Mouse (Mus musculus): ENCODE measurements around the gene Egfl7. TPM values are rescaled to one million over a fixed set of nuclear protein-coding genes. Genes with fewer than 3 reads are reported as not detected.

Egfl7 gene
- polyA plus RNA-seq, 1 experiment: 3.6 TPM

DNA sequence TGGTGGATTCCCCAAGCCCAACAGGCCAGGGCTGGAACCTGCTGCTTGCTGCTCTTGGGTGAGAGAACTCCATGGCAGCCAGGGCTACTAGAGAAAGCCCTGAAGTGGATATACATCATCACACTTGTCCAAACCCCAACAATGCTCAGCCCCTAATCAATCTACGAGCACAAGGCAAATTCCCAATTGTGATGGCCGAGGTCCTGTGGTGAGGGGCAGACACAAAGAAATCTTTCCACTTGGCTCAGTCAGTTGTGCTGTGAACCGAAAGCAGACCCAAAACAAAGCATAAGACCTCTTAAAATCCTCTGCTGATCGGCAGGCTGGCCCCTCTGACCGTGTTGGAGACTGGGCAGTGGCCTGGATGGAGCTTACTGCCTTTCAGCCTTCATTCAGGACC lies 5.0 kb upstream of the Egfl7 start:
- H3K9me3 ChIP-seq (ENCODE audit: control insufficient read depth, low read length): no peaks in the 10 kb centered on the region
- no peak overlapping the region for H3K4me3 ChIP-seq (replicated peaks)
- H3K36me3 ChIP-seq (ENCODE audit: control insufficient read depth): no peaks in the 10 kb centered on the region
- peaks cover 65% of the 10 kb centered on the region for H3K4me1 ChIP-seq (ENCODE audit: control insufficient read depth)
- no peaks in the 10 kb centered on the region for H3K27me3 ChIP-seq (ENCODE audit: control insufficient read depth)
- no peak for TF ChIP-seq TAL1 (IDR thresholded peaks at IDR 0.05; ENCODE audit: low read length)
- no peak for TF ChIP-seq GATA1 (IDR thresholded peaks at IDR 0.05; ENCODE audit: low read length)

DNA sequence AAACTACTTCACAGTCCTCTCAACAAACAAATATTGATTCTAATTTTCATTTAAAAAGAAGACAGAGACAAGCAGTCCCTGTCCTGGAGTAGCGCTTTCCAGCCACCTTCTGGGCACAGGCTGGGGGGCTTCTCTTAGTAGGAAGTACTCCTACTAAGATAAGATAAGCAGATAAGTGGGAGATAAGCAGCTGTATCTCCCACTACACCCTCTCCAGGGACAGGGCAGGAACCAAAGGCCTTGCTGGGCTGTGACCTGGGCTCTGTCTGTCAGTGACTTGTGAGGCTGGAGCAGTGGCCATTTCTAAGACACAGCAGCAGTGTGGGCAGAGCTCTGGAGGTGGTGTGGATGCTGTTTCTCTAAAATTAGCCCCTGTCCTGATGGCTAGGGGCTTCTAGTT lies 4.4 kb upstream of the Egfl7 start:
- no peaks in the 10 kb centered on the region for H3K36me3 ChIP-seq (ENCODE audit: control insufficient read depth)
- peak overlapping the region; percentile 23 for H3K4me3 ChIP-seq (replicated peaks)
- H3K4me1 ChIP-seq (ENCODE audit: control insufficient read depth): peaks cover 65% of the 10 kb centered on the region
- H3K27me3 ChIP-seq (ENCODE audit: control insufficient read depth): no peaks in the 10 kb centered on the region
- no peaks in the 10 kb centered on the region for H3K9me3 ChIP-seq (ENCODE audit: control insufficient read depth, low read length)
- no peak for TF ChIP-seq TAL1 (IDR thresholded peaks at IDR 0.05; ENCODE audit: low read length)
- TF ChIP-seq GATA1 (IDR thresholded peaks at IDR 0.05; ENCODE audit: low read length): no peak

DNA sequence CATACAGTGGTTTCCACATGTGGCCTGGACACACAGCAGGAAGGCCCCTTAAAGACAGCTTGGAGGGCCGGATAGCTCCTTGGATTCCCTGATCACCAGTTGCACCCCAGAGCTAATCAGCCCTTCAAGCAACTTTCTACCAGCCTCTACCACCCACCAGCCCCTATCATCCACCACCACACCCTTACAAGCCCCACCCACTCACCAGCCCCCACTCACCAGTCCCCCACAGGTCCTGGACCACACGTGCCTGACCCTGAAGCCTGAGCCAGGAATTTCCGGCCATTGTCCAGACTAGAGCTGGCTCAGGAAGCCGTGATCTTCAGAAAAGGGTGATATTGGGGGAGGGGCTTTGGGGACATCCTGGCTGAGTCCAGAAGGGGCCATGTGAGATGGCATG lies 3.9 kb upstream of the Egfl7 start:
- Histone ChIP-seq H3K4me3 (replicated peaks) (peak overlapping the region; percentile 23), H3K9me3 (ENCODE audit: control insufficient read depth, low read length) (no peaks in the 10 kb centered on the region), H3K4me1 (ENCODE audit: control insufficient read depth) (peaks cover 63% of the 10 kb centered on the region), H3K27me3 (ENCODE audit: control insufficient read depth) (no peaks in the 10 kb centered on the region), H3K36me3 (ENCODE audit: control insufficient read depth) (no peaks in the 10 kb centered on the region)
- TF ChIP-seq TAL1 (IDR thresholded peaks at IDR 0.05; ENCODE audit: low read length): no peak
- no peak for TF ChIP-seq GATA1 (IDR thresholded peaks at IDR 0.05; ENCODE audit: low read length)

DNA sequence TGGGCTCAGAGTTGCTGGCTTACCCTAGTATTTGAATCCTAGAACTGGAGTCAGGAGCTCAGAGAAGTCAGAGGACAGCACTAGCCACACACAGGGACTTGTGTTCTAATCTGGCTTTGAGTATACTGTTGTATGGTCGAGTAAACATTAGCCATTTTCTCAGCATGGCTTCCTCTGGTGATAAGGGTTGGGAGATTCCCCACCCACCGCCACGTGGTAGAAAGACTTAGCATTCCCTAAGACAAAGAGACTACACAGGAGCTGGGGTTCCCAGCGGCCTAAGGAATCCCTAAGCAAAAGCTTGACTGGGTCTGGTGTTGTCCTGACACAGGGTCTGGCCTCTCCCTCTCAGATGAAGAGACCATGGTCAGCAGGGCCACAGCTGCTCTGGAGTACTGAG lies 3.4 kb upstream of the Egfl7 start:
- Histone ChIP-seq H3K27me3 (ENCODE audit: control insufficient read depth) (no peaks in the 10 kb centered on the region), H3K9me3 (ENCODE audit: control insufficient read depth, low read length) (no peaks in the 10 kb centered on the region), H3K4me1 (ENCODE audit: control insufficient read depth) (peaks cover 58% of the 10 kb centered on the region), H3K36me3 (ENCODE audit: control insufficient read depth) (no peaks in the 10 kb centered on the region), H3K4me3 (replicated peaks) (peak overlapping the region; percentile 23)
- no peak for TF ChIP-seq TAL1 (IDR thresholded peaks at IDR 0.05; ENCODE audit: low read length)
- TF ChIP-seq GATA1 (IDR thresholded peaks at IDR 0.05; ENCODE audit: low read length): no peak

DNA sequence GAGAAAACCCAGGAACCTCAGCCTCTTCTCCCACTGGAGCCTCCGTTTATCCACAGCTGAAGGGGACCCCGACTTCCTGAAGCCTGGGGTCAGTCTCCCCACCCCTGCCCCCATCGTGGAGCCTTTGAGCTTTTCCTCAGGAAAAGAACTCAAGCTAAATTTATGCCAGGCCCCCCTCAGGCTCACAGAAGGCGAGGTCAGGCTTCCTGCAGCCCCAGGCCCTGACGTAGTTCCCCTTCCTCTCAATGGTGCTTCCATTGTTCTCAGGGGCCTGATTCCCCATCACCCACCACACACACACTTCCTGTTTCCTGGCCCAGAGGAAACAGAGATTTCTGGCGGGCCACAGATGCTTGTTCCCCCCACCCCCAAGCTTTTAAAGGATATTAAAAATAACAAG lies 1.4 kb upstream of the Egfl7 start:
- Histone ChIP-seq H3K27me3 (ENCODE audit: control insufficient read depth) (peaks cover 5% of the 10 kb centered on the region), H3K4me1 (ENCODE audit: control insufficient read depth) (peaks cover 39% of the 10 kb centered on the region), H3K9me3 (ENCODE audit: control insufficient read depth, low read length) (no peaks in the 10 kb centered on the region), H3K36me3 (ENCODE audit: control insufficient read depth) (no peaks in the 10 kb centered on the region), H3K4me3 (replicated peaks) (no peak overlapping the region)
- no peak for TF ChIP-seq TAL1 (IDR thresholded peaks at IDR 0.05; ENCODE audit: low read length)

DNA sequence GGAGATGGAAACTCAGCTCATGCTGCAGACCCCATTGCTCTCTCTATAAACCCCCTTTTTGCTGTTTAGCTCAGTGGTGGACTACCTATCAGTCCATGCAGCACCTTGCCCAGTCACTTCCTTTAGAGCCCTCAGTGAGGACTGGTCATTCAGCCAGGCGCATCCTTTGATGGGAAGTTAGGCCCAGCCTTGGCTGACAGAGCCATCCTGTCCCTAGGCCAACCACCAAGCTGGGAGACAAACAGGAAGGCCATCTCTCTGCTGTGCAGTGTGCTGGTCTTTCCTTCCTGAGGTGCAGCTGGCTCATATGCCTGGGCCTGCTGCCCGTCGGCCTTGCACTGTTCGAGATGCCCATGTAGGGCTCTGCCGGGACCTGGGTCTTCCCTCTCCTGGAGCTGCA lies 937 bp downstream of the Egfl7 start:
- peaks cover 30% of the 10 kb centered on the region for H3K4me1 ChIP-seq (ENCODE audit: control insufficient read depth)
- H3K27me3 ChIP-seq (ENCODE audit: control insufficient read depth): peaks cover 22% of the 10 kb centered on the region
- H3K4me3 ChIP-seq (replicated peaks): no peak overlapping the region
- TF ChIP-seq TAL1 (IDR thresholded peaks at IDR 0.05; ENCODE audit: low read length) (no peak), GATA1 (IDR thresholded peaks at IDR 0.05; ENCODE audit: low read length) (no peak)
- H3K9me3 ChIP-seq (ENCODE audit: control insufficient read depth, low read length): no peaks in the 10 kb centered on the region
- H3K36me3 ChIP-seq (ENCODE audit: control insufficient read depth): no peaks in the 10 kb centered on the region

DNA sequence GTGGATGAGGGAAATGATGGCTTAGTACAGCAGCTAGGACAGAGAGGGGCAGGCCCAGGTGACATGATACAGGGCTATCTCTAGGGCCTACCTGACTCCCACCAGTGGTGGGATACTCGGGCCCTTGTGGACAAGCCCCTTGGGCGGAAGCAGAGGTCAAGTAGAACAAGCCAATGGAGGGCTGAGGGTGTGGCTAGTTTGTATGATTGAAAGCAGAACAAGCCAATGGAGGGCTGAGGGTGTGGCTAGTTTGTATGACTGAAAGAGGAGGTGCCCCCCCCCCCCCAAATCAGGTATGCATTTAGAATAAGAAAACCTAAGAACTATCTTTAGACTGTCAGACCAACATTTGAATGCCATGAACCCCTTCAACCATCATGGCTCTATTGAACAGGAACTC lies 2.4 kb downstream of the Egfl7 start:
- TF ChIP-seq GATA1 (IDR thresholded peaks at IDR 0.05; ENCODE audit: low read length) (no peak), TAL1 (IDR thresholded peaks at IDR 0.05; ENCODE audit: low read length) (no peak)
- no peaks in the 10 kb centered on the region for H3K36me3 ChIP-seq (ENCODE audit: control insufficient read depth)
- H3K4me3 ChIP-seq (replicated peaks): no peak overlapping the region
- H3K4me1 ChIP-seq (ENCODE audit: control insufficient read depth): peaks cover 28% of the 10 kb centered on the region
- no peaks in the 10 kb centered on the region for H3K9me3 ChIP-seq (ENCODE audit: control insufficient read depth, low read length)
- peaks cover 23% of the 10 kb centered on the region for H3K27me3 ChIP-seq (ENCODE audit: control insufficient read depth)

DNA sequence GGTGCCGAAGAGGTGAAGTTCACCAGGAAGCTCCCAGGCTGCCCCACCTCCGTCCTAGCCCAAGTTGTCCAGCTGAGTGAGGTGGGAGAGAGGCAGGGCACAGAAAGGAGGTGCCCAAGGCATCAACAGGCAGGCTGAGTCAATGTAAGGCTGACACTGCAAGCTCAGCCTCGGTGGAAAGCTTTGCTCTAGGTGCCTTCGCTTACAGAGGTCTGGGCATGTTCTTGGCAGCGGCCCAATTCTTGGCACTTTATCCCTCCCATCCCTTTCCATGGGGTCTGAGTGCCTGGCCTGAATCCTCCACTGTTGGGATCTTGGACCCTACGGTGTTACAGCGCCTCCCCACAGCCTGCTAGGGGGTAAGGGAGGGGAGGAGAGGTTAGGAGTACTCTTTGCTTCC lies 2.9 kb downstream of the Egfl7 start:
- TF ChIP-seq TAL1 (IDR thresholded peaks at IDR 0.05; ENCODE audit: low read length) (no peak), GATA1 (IDR thresholded peaks at IDR 0.05; ENCODE audit: low read length) (no peak)
- H3K4me3 ChIP-seq (replicated peaks): no peak overlapping the region
- peaks cover 28% of the 10 kb centered on the region for H3K4me1 ChIP-seq (ENCODE audit: control insufficient read depth)

DNA sequence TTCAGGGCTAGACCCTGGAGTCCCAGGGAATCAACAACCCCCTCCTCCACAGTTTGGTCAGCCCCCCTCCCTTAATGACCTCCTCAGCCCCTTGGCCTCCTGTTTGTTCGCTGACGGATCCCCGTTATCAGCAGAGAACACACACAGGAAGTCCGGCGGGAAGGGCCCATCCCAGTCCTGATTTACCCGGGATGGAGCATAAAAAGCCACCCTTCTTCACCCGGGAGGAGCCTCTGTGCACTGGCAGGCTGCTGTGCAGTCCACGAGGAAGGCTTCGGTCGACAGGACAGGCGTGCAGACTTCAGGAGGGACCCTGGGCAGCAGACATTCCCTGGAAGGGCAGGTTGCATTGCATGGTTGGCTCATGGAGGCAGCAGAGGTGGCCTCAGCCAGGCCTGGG lies 3.8 kb downstream of the Egfl7 start:
- Histone ChIP-seq H3K4me1 (ENCODE audit: control insufficient read depth) (peaks cover 36% of the 10 kb centered on the region), H3K4me3 (replicated peaks) (no peak overlapping the region), H3K9me3 (ENCODE audit: control insufficient read depth, low read length) (no peaks in the 10 kb centered on the region), H3K27me3 (ENCODE audit: control insufficient read depth) (peaks cover 23% of the 10 kb centered on the region), H3K36me3 (ENCODE audit: control insufficient read depth) (no peaks in the 10 kb centered on the region)
- no peak for TF ChIP-seq TAL1 (IDR thresholded peaks at IDR 0.05; ENCODE audit: low read length)
- no peak for TF ChIP-seq GATA1 (IDR thresholded peaks at IDR 0.05; ENCODE audit: low read length)

More for the DNA sequence above, 2.9 kb downstream of the Egfl7 start:
- H3K27me3 ChIP-seq (ENCODE audit: control insufficient read depth): peaks cover 23% of the 10 kb centered on the region
- no peaks in the 10 kb centered on the region for H3K9me3 ChIP-seq (ENCODE audit: control insufficient read depth, low read length)
- no peaks in the 10 kb centered on the region for H3K36me3 ChIP-seq (ENCODE audit: control insufficient read depth)

DNA sequence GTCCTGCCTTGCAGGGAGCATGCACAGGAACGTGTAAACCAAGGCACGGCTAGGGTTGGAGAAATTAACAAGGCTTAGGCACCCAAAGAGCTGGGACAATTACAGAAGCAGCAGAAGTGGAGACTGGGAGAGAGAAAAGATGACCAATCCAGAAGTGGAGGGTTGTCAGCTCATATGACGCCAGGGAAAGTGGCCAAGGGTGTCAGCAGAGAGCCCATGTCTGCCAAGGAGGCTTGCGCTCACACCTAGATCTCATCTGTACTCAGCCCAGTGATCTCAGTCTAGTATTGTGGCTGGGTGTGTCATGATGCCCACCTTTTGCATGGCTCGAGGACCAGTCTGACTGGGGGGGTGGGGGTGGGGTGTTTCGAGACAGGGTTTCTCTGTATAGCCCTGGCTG lies 5.9 kb downstream of the Egfl7 start:
- no peaks in the 10 kb centered on the region for H3K9me3 ChIP-seq (ENCODE audit: control insufficient read depth, low read length)
- peaks cover 23% of the 10 kb centered on the region for H3K27me3 ChIP-seq (ENCODE audit: control insufficient read depth)
- peaks cover 36% of the 10 kb centered on the region for H3K4me1 ChIP-seq (ENCODE audit: control insufficient read depth)
- H3K4me3 ChIP-seq (replicated peaks): peak overlapping the region; percentile 18
- H3K36me3 ChIP-seq (ENCODE audit: control insufficient read depth): peaks cover 5% of the 10 kb centered on the region; the same call in 1 of the 2 replicates
- TF ChIP-seq TAL1 (IDR thresholded peaks at IDR 0.05; ENCODE audit: low read length): no peak
- no peak for TF ChIP-seq GATA1 (IDR thresholded peaks at IDR 0.05; ENCODE audit: low read length)
